Mouse (Mus musculus): ENCODE measurements around the gene H2-T22. TPM values are rescaled to one million over a fixed set of nuclear protein-coding genes. Genes with fewer than 3 reads are reported as not detected.
A peak's percentile ranks its signal among the peaks of the same experiment; 100 is the strongest.
"Not testable (repeated sequence)": the region's sequence is repeated elsewhere in the genome, so short reads cannot be mapped to it uniquely, and the experiment has no call there.

Gene H2-T22
- total RNA-seq, 2 experiments from 2014 or later: 7.4 to 7.8 TPM

GRCm38 (mm10) chr17:36030703-36031582, 11.6 kb downstream of the H2-T22 start:
- DNase-seq (ENCODE audit: low spot score); intact Hi-C loops (cut with DNase I): not testable (repeated sequence)

GRCm38 (mm10) chr17:36030046-36030702, 12.4 kb downstream of the H2-T22 start:
- intact Hi-C loops (cut with DNase I); DNase-seq (ENCODE audit: low spot score): not testable (repeated sequence)

GRCm38 (mm10) chr17:36028879-36029619, 13.5 kb downstream of the H2-T22 start:
- no peak for DNase-seq (ENCODE audit: low spot score)
- intact Hi-C loops (cut with DNase I): no loop called here

- no peak for DNase-seq (ENCODE audit: low spot score)
- intact Hi-C loops (cut with DNase I): no loop called here
These were observed 14.9 kb downstream of the H2-T22 start for GRCm38 (mm10) chr17:36027663-36028062.

- no peak for DNase-seq (ENCODE audit: low spot score)
- intact Hi-C loops (cut with DNase I): no loop called here
These were observed 16.6 kb downstream of the H2-T22 start for GRCm38 (mm10) chr17:36025901-36026300.

GRCm38 (mm10) chr17:36025197-36025596, 17.4 kb downstream of the H2-T22 start:
- DNase-seq (ENCODE audit: low spot score): no peak
- intact Hi-C loops (cut with DNase I): no loop called here

GRCm38 (mm10) chr17:36023710-36024654, 18.6 kb downstream of the H2-T22 start:
- DNase-seq (ENCODE audit: low spot score): no peak
- intact Hi-C loops (cut with DNase I): no loop called here

GRCm38 (mm10) chr17:36022922-36023321, 19.6 kb downstream of the H2-T22 start:
- intact Hi-C loops (cut with DNase I): no loop called here
- no peak for DNase-seq (ENCODE audit: low spot score)

GRCm38 (mm10) chr17:36022098-36022497, 20.4 kb downstream of the H2-T22 start:
- no peak for DNase-seq (ENCODE audit: low spot score)
- intact Hi-C loops (cut with DNase I): no loop called here

GRCm38 (mm10) chr17:36021309-36021708, 21.2 kb downstream of the H2-T22 start:
- no peak for DNase-seq (ENCODE audit: low spot score)
- intact Hi-C loops (cut with DNase I): no loop called here

- peak; percentile 69 for DNase-seq (ENCODE audit: low spot score)
- intact Hi-C loops (cut with DNase I): no loop called here
These were observed 22.1 kb downstream of the H2-T22 start, which contains the start of gene H2-T24 for GRCm38 (mm10) chr17:36020191-36021073. TSS of gene H2-T24 (minus strand) at chr17:36020560.

GRCm38 (mm10) chr17:36019519-36019918, 23.0 kb downstream of the H2-T22 start:
- intact Hi-C loops (cut with DNase I): no loop called here
- DNase-seq (ENCODE audit: low spot score): no peak

- DNase-seq (ENCODE audit: low spot score): peak; percentile 41
These were observed 23.6 kb downstream of the H2-T22 start for GRCm38 (mm10) chr17:36018979-36019378.

GRCm38 (mm10) chr17:36017046-36017445, 25.5 kb downstream of the H2-T22 start:
- DNase-seq (ENCODE audit: low spot score): no peak
- intact Hi-C loops (cut with DNase I): no loop called here

More at GRCm38 (mm10) chr17:36018979-36019378, 23.6 kb downstream of the H2-T22 start:
- intact Hi-C loops (cut with DNase I): no loop called here

- no peak for DNase-seq (ENCODE audit: low spot score)
- intact Hi-C loops (cut with DNase I): no loop called here
These were observed 27.6 kb downstream of the H2-T22 start for GRCm38 (mm10) chr17:36014977-36015376.

GRCm38 (mm10) chr17:36004409-36004808, 38.1 kb downstream of the H2-T22 start:
- DNase-seq (ENCODE audit: low spot score); intact Hi-C loops (cut with DNase I): not testable (repeated sequence)

GRCm38 (mm10) chr17:36003331-36003730, 39.2 kb downstream of the H2-T22 start:
- intact Hi-C loops (cut with DNase I): no loop called here

GRCm38 (mm10) chr17:36001966-36002365, 40.6 kb downstream of the H2-T22 start:
- no peak for DNase-seq (ENCODE audit: low spot score)
- intact Hi-C loops (cut with DNase I): no loop called here

More at GRCm38 (mm10) chr17:36003331-36003730, 39.2 kb downstream of the H2-T22 start:
- no peak for DNase-seq (ENCODE audit: low spot score)

Data from heart, postnatal 25 days (tissue).